Mouse (Mus musculus) cortical plate, adult 2 months (tissue): Measurements from ENCODE around the gene Pnpla2.

Experiments
- CTCF ChIP-seq: fragments of 200-500 bp; IDR thresholded peaks from 2 replicates; pipeline ENCODE4 v1.5.1; 2011; ENCODE audit warnings: mild to moderate bottlenecking, control low read depth, low read length; ENCODE audit not compliant: insufficient read depth; ENCODE audit errors: extremely low read depth
- POLR2A ChIP-seq: fragments of 200-500 bp; IDR thresholded peaks from 2 replicates; pipeline ENCODE4 v1.6.1; 2011; ENCODE audit warnings: mild to moderate bottlenecking, low read length, control low read depth; ENCODE audit not compliant: insufficient read depth; ENCODE audit errors: extremely low read depth

GRCm38 (mm10) chr7:141482531-141483024, 27.6 kb downstream of the Pnpla2 start:
- TF ChIP-seq CTCF = no peak
- no peak for TF ChIP-seq POLR2A
